Mouse (Mus musculus): Measurements from ENCODE around the gene Pde2a. TPM values are rescaled to one million over a fixed set of nuclear protein-coding genes. Genes with fewer than 3 reads are reported as not detected.

Pde2a gene
- 25.9 and 26.6 TPM in 2 replicates for polyA plus RNA-seq (2014; fragmentation: Nextera tagmentation; extraction: Ambion mirVana)

DNA sequence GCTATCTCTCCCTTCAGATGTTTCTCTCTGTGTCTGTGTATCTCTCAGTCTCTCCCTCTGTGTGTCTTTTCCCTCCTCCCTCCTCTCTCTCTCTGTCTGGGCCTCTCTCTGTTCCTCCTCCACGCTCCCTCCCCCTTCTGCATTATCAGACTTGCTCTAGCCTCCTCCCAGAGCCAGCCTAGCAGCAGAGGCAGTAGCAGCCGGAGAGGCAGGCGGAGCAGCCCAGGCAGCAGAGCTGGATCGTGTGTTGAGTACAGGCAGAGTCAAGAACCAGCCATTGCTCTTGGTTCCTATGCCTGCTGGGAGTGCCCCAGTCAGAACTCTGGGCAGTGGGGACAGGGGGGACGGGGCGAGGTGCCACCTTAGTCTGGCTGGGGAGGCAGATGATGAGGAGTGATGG lies at the start of gene Pde2a:
TSS of gene Pde2a (plus strand) at position 163 of the 400 bp plus-strand sequence.
- H3K36me3 ChIP-seq (replicated peaks; ENCODE audit: control insufficient read depth, insufficient read depth): no peaks in the 10 kb centered on the region
- ATAC-seq (ENCODE audit: low FRiP score): peak; percentile 71
- H3K27ac ChIP-seq: peak within 1 kb of the TSS; percentile 43; the same call in 1 of the 2 replicates
- peak within 1 kb of the TSS; percentile 48 for H3K4me2 ChIP-seq (replicated peaks)
- peaks cover 16% of the 10 kb centered on the region; the same call in 1 of the 2 replicates for H3K4me1 ChIP-seq (replicated peaks; ENCODE audit: control insufficient read depth, insufficient read depth, low read length)
- peak; percentile 66 for DNase-seq (ENCODE audit: low spot score)
- peaks cover 27% of the 10 kb centered on the region for H3K27me3 ChIP-seq (ENCODE audit: control insufficient read depth, insufficient read depth, low read length)
- H3K4me3 ChIP-seq (replicated peaks; ENCODE audit: low read length): peak within 1 kb of the TSS; percentile 25
- WGBS: 10% methylated on average over 6 of the region's 6 CpGs
- no peaks in the 10 kb centered on the region for H3K9me3 ChIP-seq (ENCODE audit: control insufficient read depth, low read length)
- peak within 1 kb of the TSS; percentile 57 for H3K9ac ChIP-seq

DNA sequence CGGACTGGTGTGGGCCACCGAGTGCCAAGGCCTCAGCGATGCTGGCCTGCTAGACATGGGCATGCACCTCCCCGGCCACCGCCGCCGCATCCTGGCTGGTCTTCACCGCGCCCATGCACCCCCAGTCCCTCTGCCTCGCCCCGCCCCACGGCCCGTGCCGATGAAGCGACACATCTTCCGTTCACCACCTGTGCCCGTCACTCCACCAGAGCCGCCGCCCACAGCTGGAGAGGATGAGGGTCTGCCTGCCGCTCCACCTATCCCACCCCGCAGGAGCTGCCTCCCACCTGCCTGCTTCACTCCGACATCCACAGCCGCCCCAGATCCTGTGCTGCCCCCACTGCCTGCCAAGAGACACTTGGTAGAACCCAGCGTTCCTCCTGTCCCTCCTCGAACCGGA lies 48.4 kb upstream of the Pde2a start:
- no peak for ATAC-seq (ENCODE audit: low FRiP score)
- no peak overlapping the region for H3K9ac ChIP-seq
- H3K36me3 ChIP-seq (replicated peaks; ENCODE audit: control insufficient read depth, insufficient read depth): no peaks in the 10 kb centered on the region
- H3K27me3 ChIP-seq (ENCODE audit: control insufficient read depth, insufficient read depth, low read length): no peaks in the 10 kb centered on the region
- WGBS: 82% methylated on average over 26 of the region's 26 CpGs
- H3K4me3 ChIP-seq (replicated peaks; ENCODE audit: low read length): no peak overlapping the region
- no peaks in the 10 kb centered on the region for H3K9me3 ChIP-seq (ENCODE audit: control insufficient read depth, low read length)
- DNase-seq (ENCODE audit: low spot score): no peak
- H3K27ac ChIP-seq: no peak overlapping the region
- H3K4me1 ChIP-seq (replicated peaks; ENCODE audit: control insufficient read depth, insufficient read depth, low read length): 0 out of 2 replicates have a peak, but pooled peaks cover 5% of the 10 kb centered on the region
- H3K4me2 ChIP-seq (replicated peaks): no peak overlapping the region

DNA sequence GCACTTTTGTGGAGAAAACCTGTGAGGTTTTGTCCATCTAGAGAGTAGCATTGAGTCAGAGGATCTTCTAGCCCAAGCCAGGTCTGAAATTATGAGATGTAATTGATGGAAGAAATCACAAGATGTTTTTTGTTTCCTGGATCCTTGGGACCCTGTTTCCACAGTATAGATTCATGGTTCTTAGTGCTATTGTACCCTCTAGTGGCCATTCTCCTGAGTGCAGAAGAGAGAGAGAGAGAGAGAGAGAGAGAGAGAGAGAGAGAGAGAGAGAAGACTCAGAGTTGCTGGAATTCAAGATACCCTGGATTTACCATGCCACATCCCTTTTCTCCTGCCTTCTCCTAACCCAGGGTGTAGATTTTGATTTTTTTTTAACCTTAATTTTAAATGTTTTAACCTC lies 47.3 kb upstream of the Pde2a start:
- Histone ChIP-seq H3K27me3 (ENCODE audit: control insufficient read depth, insufficient read depth, low read length) (no peaks in the 10 kb centered on the region), H3K4me3 (replicated peaks; ENCODE audit: low read length) (no peak overlapping the region), H3K9me3 (ENCODE audit: control insufficient read depth, low read length) (no peaks in the 10 kb centered on the region), H3K9ac (no peak overlapping the region), H3K4me1 (replicated peaks; ENCODE audit: control insufficient read depth, insufficient read depth, low read length) (0 out of 2 replicates have a peak, but pooled peaks cover 5% of the 10 kb centered on the region), H3K36me3 (replicated peaks; ENCODE audit: control insufficient read depth, insufficient read depth) (no peaks in the 10 kb centered on the region), H3K4me2 (replicated peaks) (no peak overlapping the region), H3K27ac (no peak overlapping the region)
- DNase-seq (ENCODE audit: low spot score) (peak; percentile 80), ATAC-seq (ENCODE audit: low FRiP score) (peak; percentile 75; the same call in 1 of the 2 replicates)

DNA sequence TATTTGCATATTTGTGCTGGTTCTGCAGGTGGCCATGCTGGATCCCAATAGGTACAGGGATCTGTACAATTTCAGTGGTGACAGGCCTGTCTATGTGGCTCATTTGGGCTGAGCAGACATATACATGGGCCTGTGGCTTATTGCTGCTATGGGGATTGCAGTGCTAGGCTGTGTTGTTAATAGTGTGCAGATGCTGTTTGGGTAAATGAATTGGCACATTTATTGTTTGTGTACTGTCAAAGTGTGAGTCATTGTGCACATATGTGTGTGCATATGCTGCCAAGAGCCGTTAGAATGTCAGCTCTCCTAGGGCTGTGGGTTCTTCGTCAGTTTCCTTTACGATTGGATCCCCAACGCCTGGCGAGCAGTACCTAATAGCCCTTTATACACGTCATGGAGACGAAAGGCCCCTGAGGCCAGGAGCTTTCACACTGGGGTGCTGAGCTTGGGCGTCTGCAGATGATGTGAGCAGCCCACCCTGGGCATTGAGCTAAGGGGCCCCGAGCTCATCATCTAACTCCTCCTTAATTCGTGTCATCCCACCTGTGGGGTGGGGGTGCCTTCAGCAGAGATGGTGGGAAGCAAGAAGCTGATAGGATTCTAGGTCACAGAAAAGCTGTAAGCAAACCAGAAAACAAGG lies 44.7 kb upstream of the Pde2a start:
- 66% methylated on average over 10 of the region's 10 CpGs for WGBS
- no peak for DNase-seq (ENCODE audit: low spot score)
- H3K4me3 ChIP-seq (replicated peaks; ENCODE audit: low read length): no peak overlapping the region
- 0 out of 2 replicates have a peak, but pooled peaks cover 5% of the 10 kb centered on the region for H3K4me1 ChIP-seq (replicated peaks; ENCODE audit: control insufficient read depth, insufficient read depth, low read length)
- H3K27me3 ChIP-seq (ENCODE audit: control insufficient read depth, insufficient read depth, low read length): no peaks in the 10 kb centered on the region
- ATAC-seq (ENCODE audit: low FRiP score): peak; percentile 31; the same call in 1 of the 2 replicates
- H3K4me2 ChIP-seq (replicated peaks): no peak overlapping the region
- no peaks in the 10 kb centered on the region for H3K36me3 ChIP-seq (replicated peaks; ENCODE audit: control insufficient read depth, insufficient read depth)
- H3K9ac ChIP-seq: no peak overlapping the region
- no peaks in the 10 kb centered on the region for H3K9me3 ChIP-seq (ENCODE audit: control insufficient read depth, low read length)
- H3K27ac ChIP-seq: no peak overlapping the region

DNA sequence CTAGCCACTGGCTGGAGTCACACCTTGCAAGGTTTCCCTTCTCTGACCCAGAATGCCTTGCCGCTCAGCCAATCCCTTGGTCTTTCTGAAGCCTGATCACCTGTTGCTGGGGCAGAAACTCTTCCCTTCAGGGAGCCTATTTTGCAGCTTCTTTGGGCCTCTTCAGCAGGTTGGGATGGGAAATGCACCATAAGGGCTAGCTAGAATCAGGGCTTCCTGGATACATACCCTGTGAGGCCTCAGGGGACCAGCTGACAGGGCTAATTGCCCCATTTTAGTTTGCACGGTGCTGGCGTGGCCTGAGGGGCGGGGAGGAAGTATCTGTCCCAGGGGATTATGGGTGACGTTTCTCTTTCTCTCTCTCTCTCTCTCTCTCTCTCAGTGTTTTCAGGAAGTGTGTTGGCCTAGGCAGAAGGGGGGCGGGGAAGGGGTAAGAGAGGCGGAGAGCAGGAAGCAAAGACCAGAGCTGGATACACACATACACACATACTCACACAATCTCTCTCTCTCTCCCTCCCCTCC lies 43.7 kb upstream of the Pde2a start:
- no peak overlapping the region for H3K9ac ChIP-seq

DNA sequence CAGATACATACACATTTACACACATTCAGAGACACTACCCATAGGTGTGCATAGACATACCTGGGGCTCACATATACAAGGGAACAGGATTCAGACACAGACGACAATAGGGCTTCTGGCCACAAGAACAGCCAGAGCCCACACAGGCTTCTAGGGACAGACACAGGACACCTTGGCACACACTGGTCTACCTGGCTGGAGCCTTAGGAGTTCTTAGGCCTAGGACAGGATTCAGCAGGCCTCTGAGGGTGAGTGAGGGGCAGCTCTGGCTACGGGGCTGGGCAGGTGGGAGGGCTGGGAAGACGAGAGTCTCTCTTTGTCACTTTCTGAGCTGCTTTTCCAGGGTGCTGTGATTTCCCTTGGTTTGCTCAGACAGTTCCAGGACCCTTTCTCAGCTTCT lies 43.2 kb upstream of the Pde2a start:
- H3K4me2 ChIP-seq (replicated peaks): peak overlapping the region; percentile 24; the same call in 1 of the 2 replicates
- H3K9me3 ChIP-seq (ENCODE audit: control insufficient read depth, low read length): no peaks in the 10 kb centered on the region
- H3K4me3 ChIP-seq (replicated peaks; ENCODE audit: low read length): no peak overlapping the region
- H3K9ac ChIP-seq: no peak overlapping the region; the same call in 1 of the 2 replicates
- no peak for DNase-seq (ENCODE audit: low spot score)
- H3K36me3 ChIP-seq (replicated peaks; ENCODE audit: control insufficient read depth, insufficient read depth): no peaks in the 10 kb centered on the region
- H3K27ac ChIP-seq: no peak overlapping the region; the same call in 1 of the 2 replicates
- 67% methylated on average over 3 of the region's 3 CpGs for WGBS
- H3K4me1 ChIP-seq (replicated peaks; ENCODE audit: control insufficient read depth, insufficient read depth, low read length): 0 out of 2 replicates have a peak, but pooled peaks cover 5% of the 10 kb centered on the region
- ATAC-seq (ENCODE audit: low FRiP score): no peak
- no peaks in the 10 kb centered on the region for H3K27me3 ChIP-seq (ENCODE audit: control insufficient read depth, insufficient read depth, low read length)

More for the DNA sequence above, 43.7 kb upstream of the Pde2a start:
- Histone ChIP-seq H3K4me3 (replicated peaks; ENCODE audit: low read length) (no peak overlapping the region), H3K4me1 (replicated peaks; ENCODE audit: control insufficient read depth, insufficient read depth, low read length) (0 out of 2 replicates have a peak, but pooled peaks cover 5% of the 10 kb centered on the region), H3K4me2 (replicated peaks) (peak overlapping the region; percentile 24; the same call in 1 of the 2 replicates), H3K36me3 (replicated peaks; ENCODE audit: control insufficient read depth, insufficient read depth) (no peaks in the 10 kb centered on the region), H3K9me3 (ENCODE audit: control insufficient read depth, low read length) (no peaks in the 10 kb centered on the region), H3K27me3 (ENCODE audit: control insufficient read depth, insufficient read depth, low read length) (no peaks in the 10 kb centered on the region), H3K27ac (no peak overlapping the region)
- WGBS: 36% methylated on average over 7 of the region's 7 CpGs
- DNase-seq (ENCODE audit: low spot score): no peak
- no peak for ATAC-seq (ENCODE audit: low FRiP score)

DNA sequence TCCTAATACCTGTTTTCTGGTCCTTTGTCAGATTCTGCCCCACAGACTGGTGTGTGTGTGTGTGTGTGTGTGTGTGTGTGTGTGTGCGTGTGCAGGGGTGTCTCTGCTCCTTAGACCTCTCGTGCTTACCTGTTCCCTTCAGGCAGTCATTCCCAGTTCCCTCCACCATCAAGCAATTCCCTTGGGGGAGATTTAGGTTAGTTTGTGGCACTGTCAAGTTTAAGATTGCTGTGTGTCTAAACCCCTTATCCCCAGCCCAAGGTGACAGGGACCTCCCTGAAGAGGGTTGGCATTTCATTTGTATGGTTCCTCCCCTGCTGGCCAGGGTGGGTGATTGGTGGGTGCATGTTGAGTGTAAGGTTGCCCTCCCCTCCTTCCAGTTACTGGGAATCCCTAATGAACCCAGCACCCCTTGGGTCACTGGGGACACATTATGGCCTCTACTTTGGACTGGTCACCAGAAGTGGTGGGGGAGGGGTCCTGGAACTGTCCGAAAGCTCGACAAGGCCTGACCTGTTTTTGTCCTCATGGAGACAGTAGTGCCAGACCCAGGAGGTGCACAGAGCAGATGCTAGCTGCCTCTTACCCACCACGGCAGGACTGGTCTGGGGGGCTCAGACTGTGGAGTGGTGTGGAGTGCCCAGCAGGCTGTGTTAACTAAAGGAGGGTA lies 42.6 kb upstream of the Pde2a start:
- WGBS: 64% methylated on average over 5 of the region's 5 CpGs
- Histone ChIP-seq H3K27me3 (ENCODE audit: control insufficient read depth, insufficient read depth, low read length) (no peaks in the 10 kb centered on the region), H3K4me1 (replicated peaks; ENCODE audit: control insufficient read depth, insufficient read depth, low read length) (0 out of 2 replicates have a peak, but pooled peaks cover 2% of the 10 kb centered on the region), H3K4me2 (replicated peaks) (no peak overlapping the region), H3K4me3 (replicated peaks; ENCODE audit: low read length) (no peak overlapping the region), H3K9me3 (ENCODE audit: control insufficient read depth, low read length) (no peaks in the 10 kb centered on the region), H3K36me3 (replicated peaks; ENCODE audit: control insufficient read depth, insufficient read depth) (no peaks in the 10 kb centered on the region), H3K9ac (no peak overlapping the region), H3K27ac (no peak overlapping the region; the same call in 1 of the 2 replicates)
- no peak for DNase-seq (ENCODE audit: low spot score)
- no peak for ATAC-seq (ENCODE audit: low FRiP score)

DNA sequence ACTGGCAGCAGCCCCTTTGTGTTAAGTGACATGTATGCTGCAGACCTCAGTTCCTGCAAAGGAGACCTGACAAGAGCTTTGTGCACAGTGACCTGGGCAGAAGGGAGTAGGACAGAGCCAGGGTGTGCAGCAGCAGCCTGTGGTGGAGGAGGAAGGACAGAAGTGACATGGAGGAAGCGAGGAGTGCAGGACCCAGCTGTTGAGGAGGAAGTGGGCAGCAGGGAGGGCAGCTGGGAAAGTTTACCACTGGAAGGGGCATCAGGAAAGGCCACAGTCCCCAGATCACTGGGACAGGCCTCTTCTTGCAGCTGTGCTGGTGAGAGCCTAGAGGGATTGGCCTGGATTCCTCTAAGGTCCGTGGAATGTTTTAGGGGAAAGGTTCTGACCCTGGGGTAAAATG lies 41.8 kb upstream of the Pde2a start:
- Histone ChIP-seq H3K4me1 (replicated peaks; ENCODE audit: control insufficient read depth, insufficient read depth, low read length) (no peaks in the 10 kb centered on the region), H3K4me2 (replicated peaks) (no peak overlapping the region), H3K36me3 (replicated peaks; ENCODE audit: control insufficient read depth, insufficient read depth) (no peaks in the 10 kb centered on the region), H3K4me3 (replicated peaks; ENCODE audit: low read length) (no peak overlapping the region), H3K27ac (no peak overlapping the region), H3K9me3 (ENCODE audit: control insufficient read depth, low read length) (no peaks in the 10 kb centered on the region), H3K9ac (no peak overlapping the region), H3K27me3 (ENCODE audit: control insufficient read depth, insufficient read depth, low read length) (no peaks in the 10 kb centered on the region)
- no peak for ATAC-seq (ENCODE audit: low FRiP score)
- DNase-seq (ENCODE audit: low spot score): no peak
- WGBS: 67% methylated on average over 2 of the region's 2 CpGs

DNA sequence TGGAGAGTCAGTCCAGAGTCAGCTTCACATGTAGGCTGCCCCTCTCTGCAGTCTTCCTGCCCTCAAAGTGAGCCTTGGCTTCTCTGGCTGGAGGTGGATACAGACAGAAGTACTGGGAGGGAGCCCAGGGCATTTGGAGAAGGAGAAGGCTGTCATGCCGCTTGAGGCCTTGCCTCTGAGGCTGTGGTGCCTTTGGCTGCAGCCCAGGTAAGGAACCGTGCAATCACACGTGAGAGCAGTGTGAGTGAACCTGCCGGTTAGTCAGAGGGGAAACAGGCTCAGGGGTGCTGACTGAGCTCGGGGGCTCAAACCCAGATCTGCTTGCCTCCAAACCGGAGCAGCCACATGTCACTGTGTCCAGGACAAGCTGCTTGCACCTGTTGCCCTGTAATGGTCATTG lies 40.0 kb upstream of the Pde2a start:
- H3K4me3 ChIP-seq (replicated peaks; ENCODE audit: low read length): no peak overlapping the region
- H3K27me3 ChIP-seq (ENCODE audit: control insufficient read depth, insufficient read depth, low read length): no peaks in the 10 kb centered on the region
- H3K36me3 ChIP-seq (replicated peaks; ENCODE audit: control insufficient read depth, insufficient read depth): no peaks in the 10 kb centered on the region
- no peaks in the 10 kb centered on the region for H3K4me1 ChIP-seq (replicated peaks; ENCODE audit: control insufficient read depth, insufficient read depth, low read length)
- DNase-seq (ENCODE audit: low spot score) (no peak), ATAC-seq (ENCODE audit: low FRiP score) (no peak)
- WGBS: 90% methylated on average over 6 of the region's 6 CpGs
- no peak overlapping the region for H3K4me2 ChIP-seq (replicated peaks)
- no peaks in the 10 kb centered on the region for H3K9me3 ChIP-seq (ENCODE audit: control insufficient read depth, low read length)
- no peak overlapping the region for H3K9ac ChIP-seq
- H3K27ac ChIP-seq: no peak overlapping the region
